Comparison of ENCODE assay signal across 26 mouse cellular contexts in the genomic region with DNA sequence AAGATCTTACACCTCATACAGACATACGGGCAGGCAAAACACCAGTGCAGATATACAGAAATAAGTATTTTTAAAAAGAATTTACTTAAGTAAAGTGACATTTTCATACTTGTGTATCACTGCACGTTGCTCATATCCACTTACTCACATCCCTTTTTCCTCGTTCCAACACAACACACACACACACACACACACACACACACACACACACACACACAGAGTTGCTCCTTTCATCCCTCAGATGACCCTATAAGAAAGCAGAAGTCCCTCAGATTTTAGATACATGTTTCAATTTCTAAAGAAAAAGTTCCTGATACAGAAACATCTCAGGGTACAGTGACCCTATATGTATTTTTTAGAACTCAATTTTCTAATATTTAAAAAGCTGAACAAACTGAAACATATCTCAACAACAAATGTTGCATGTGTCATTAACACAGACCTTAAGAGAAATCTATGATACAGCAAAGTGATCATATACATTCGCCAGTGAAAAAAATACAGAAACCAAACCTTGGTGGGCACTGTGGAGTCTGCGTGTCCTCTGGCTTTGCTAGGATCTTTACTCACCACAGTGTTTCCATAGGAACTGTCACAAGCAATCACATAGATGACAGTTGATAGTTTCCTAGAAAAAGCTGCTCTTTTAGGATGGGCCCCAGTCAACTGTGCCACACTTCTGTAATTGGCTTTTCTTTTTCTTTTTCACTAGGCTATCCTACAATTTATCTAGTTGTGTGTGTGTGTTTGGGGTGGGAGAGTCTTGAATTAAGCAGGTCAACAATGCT. TPM values are rescaled to one million over a fixed set of nuclear protein-coding genes. Genes with fewer than 3 reads are reported as not detected.
DNase-seq lines count a peak whose midpoint lies in the region; ATAC-seq lines count a peak whose summit lies in the region.
"Had no signal": no experiment of that assay in that cellular context is flagged by ENCODE, and none has a peak within 500 bp of the region (broad histone marks: within the 10 kb centered on the region; RNA-seq: fewer than 3 reads in every experiment).

No protein-coding gene starts in this region.

- peak; percentile 46 for DNase-seq in midbrain, embryonic 14.5 days
- DNase-seq in MN1 (ENCODE audit: low spot score): peak; percentile 38
- DNase-seq in hindbrain, embryonic 10.5 days (ENCODE audit: low spot score): no peak
- DNase-seq: adrenal gland, adult 8-10 months; cerebellum, adult 8-10 months; gastrocnemius, adult 2 months; heart, postnatal 14 days; kidney, adult 18-20 months; kidney, postnatal 4 days; lung, adult 2 months; lung, postnatal 14 days; right cerebral cortex, adult 18-20 months; right cerebral cortex, postnatal 4 days; thymus, adult 18-20 months; thymus, postnatal 4 days had no signal

- no peak overlapping the region for H3K9ac ChIP-seq in midbrain, embryonic 14.5 days (replicated peaks; ENCODE audit: low read length)
- H3K9ac ChIP-seq in midbrain, embryonic 16.5 days (ENCODE audit: low read depth, low read length): no peak overlapping the region
- H3K9ac ChIP-seq: embryonic facial prominence, embryonic 15.5 days; hindbrain, embryonic 12.5 days; liver, embryonic 12.5 days; neural tube, embryonic 12.5 days had no signal

- no peaks in the 10 kb centered on the region for H3K4me1 ChIP-seq in midbrain, embryonic 14.5 days (ENCODE audit: control insufficient read depth, insufficient read depth, low read length)
- H3K4me1 ChIP-seq in midbrain, embryonic 16.5 days (ENCODE audit: control insufficient read depth, insufficient read depth, low read length): 0 out of 2 replicates have a peak, but pooled peaks cover 3% of the 10 kb centered on the region
- H3K4me1 ChIP-seq in hindbrain, embryonic 10.5 days (replicated peaks): no peaks in the 10 kb centered on the region
- H3K4me1 ChIP-seq: hindbrain, embryonic 12.5 days; neural tube, embryonic 12.5 days had no signal

- no peaks in the 10 kb centered on the region for H3K9me3 ChIP-seq in midbrain, embryonic 14.5 days (ENCODE audit: control insufficient read depth, low read length)
- H3K9me3 ChIP-seq in midbrain, embryonic 16.5 days (replicated peaks; ENCODE audit: control insufficient read depth, low read length, poor library complexity, severe bottlenecking): no peaks in the 10 kb centered on the region
- no peaks in the 10 kb centered on the region for H3K9me3 ChIP-seq in hindbrain, embryonic 10.5 days
- H3K9me3 ChIP-seq: embryonic facial prominence, embryonic 15.5 days; heart, embryonic 12.5 days; hindbrain, embryonic 12.5 days; liver, embryonic 12.5 days; midbrain, embryonic 10.5 days; neural tube, embryonic 12.5 days had no signal

- no peak overlapping the region for H3K27ac ChIP-seq in midbrain, embryonic 14.5 days (replicated peaks; ENCODE audit: low read depth, low read length)
- H3K27ac ChIP-seq in midbrain, embryonic 16.5 days (ENCODE audit: low read length): no peak overlapping the region
- no peak overlapping the region for H3K27ac ChIP-seq in hindbrain, embryonic 10.5 days
- H3K27ac ChIP-seq: embryonic facial prominence, embryonic 15.5 days; gastrocnemius, adult 2 months; hindbrain, embryonic 12.5 days; liver, embryonic 12.5 days; midbrain, embryonic 10.5 days; neural tube, embryonic 12.5 days had no signal

- H3K27me3 ChIP-seq in midbrain, embryonic 14.5 days (ENCODE audit: control insufficient read depth, insufficient read depth, low read length): no peaks in the 10 kb centered on the region
- H3K27me3 ChIP-seq in midbrain, embryonic 16.5 days (ENCODE audit: control insufficient read depth, insufficient read depth, low read depth, low read length): no peaks in the 10 kb centered on the region
- H3K27me3 ChIP-seq in hindbrain, embryonic 10.5 days (ENCODE audit: insufficient read depth, poor library complexity, severe bottlenecking): no peaks in the 10 kb centered on the region
- H3K27me3 ChIP-seq: embryonic facial prominence, embryonic 15.5 days; heart, embryonic 12.5 days; hindbrain, embryonic 12.5 days; liver, embryonic 12.5 days; neural tube, embryonic 12.5 days had no signal

- H3K36me3 ChIP-seq in midbrain, embryonic 14.5 days (ENCODE audit: control insufficient read depth, insufficient read depth, low read length): no peaks in the 10 kb centered on the region
- no peaks in the 10 kb centered on the region for H3K36me3 ChIP-seq in midbrain, embryonic 16.5 days (ENCODE audit: control insufficient read depth, insufficient read depth, low read length)
- H3K36me3 ChIP-seq in hindbrain, embryonic 10.5 days: peaks cover under 1% of the 10 kb centered on the region; the same call in 1 of the 2 replicates
- H3K36me3 ChIP-seq: embryonic facial prominence, embryonic 15.5 days; hindbrain, embryonic 12.5 days; midbrain, embryonic 10.5 days; neural tube, embryonic 12.5 days had no signal

- 70% methylated on average over 5 of the region's 5 CpGs for WGBS in midbrain, embryonic 14.5 days
- 80% methylated on average over 5 of the region's 5 CpGs for WGBS in midbrain, embryonic 16.5 days
- 87% methylated on average over 5 of the region's 5 CpGs for WGBS in hindbrain, embryonic 10.5 days

- no peak overlapping the region for H3K4me3 ChIP-seq in midbrain, embryonic 14.5 days (replicated peaks; ENCODE audit: low read depth, low read length)
- H3K4me3 ChIP-seq in midbrain, embryonic 16.5 days (ENCODE audit: low read depth, low read length): no peak overlapping the region
- H3K4me3 ChIP-seq in hindbrain, embryonic 10.5 days: no peak overlapping the region
- H3K4me3 ChIP-seq: embryonic facial prominence, embryonic 15.5 days; gastrocnemius, adult 2 months; heart, embryonic 12.5 days; hindbrain, embryonic 12.5 days; liver, embryonic 12.5 days; midbrain, embryonic 10.5 days; neural tube, embryonic 12.5 days had no signal

- no peak for ATAC-seq in midbrain, embryonic 14.5 days (ENCODE audit: low FRiP score, low TSS enrichment)
- ATAC-seq in midbrain, embryonic 16.5 days: no peak
- ATAC-seq in megakaryocyte, adult 5-6 weeks (ENCODE audit: poor library complexity, severe bottlenecking): peak; percentile 63
- no peak for ATAC-seq in CD4-positive, CD25-positive, alpha-beta regulatory T cell, adult 4 months
- ATAC-seq in megakaryocyte-erythroid progenitor cell, adult 5-6 weeks (replicated peaks; ENCODE audit: low FRiP score, low TSS enrichment, poor library complexity, severe bottlenecking): no peak
- ATAC-seq: forebrain, embryonic 14.5 days; liver, embryonic 12.5 days had no signal

- no peak overlapping the region for H3K4me2 ChIP-seq in midbrain, embryonic 14.5 days (ENCODE audit: low read length)
- H3K4me2 ChIP-seq in midbrain, embryonic 16.5 days (ENCODE audit: low read length): no peak overlapping the region
- H3K4me2 ChIP-seq: embryonic facial prominence, embryonic 15.5 days; heart, embryonic 12.5 days; hindbrain, embryonic 12.5 days; liver, embryonic 12.5 days; neural tube, embryonic 12.5 days had no signal

RNA-seq across cellular contexts. Expression of a gene that starts 26.3 kb away (rescaled TPM):
- 5.5 and 6.6 TPM in 2 replicates for polyA plus RNA-seq in midbrain, embryonic 14.5 days (2014; fragmentation: Nextera tagmentation; extraction: Ambion mirVana)
- polyA plus RNA-seq in midbrain, embryonic 16.5 days (2015; fragmentation: Nextera tagmentation; extraction: Ambion mirVana): 4.8 and 5.9 TPM in 2 replicates
- 37.9 and 43.1 TPM in 2 replicates for total RNA-seq in megakaryocyte, adult 5-6 weeks (2015)
- total RNA-seq in megakaryocyte, adult 5-6 weeks (2017): 28.8 and 35.0 TPM in 2 replicates
- 6.3 and 7.1 TPM in 2 replicates for polyA plus RNA-seq in hindbrain, embryonic 10.5 days (2016; fragmentation: Nextera tagmentation; extraction: Ambion mirVana)
- 1 to 10 TPM; 1.3 to 2.3 TPM for polyA plus RNA-seq in CD4-positive, CD25-positive, alpha-beta regulatory T cell, adult 4 months (2017; shearing (Covaris generic))
- 13.7 and 14.2 TPM in 2 replicates for total RNA-seq in megakaryocyte-erythroid progenitor cell, adult 5-6 weeks (2014; fragmentation: Nextera tagmentation)
- total RNA-seq in megakaryocyte-erythroid progenitor cell, adult 5-6 weeks (2017): 7.0 and 9.8 TPM in 2 replicates
